Mouse (Mus musculus) midbrain, postnatal 0 days (tissue): Measurements from ENCODE around the gene Ttc24. TPM values are rescaled to one million over a fixed set of nuclear protein-coding genes. Genes with fewer than 3 reads are reported as not detected.

Experiments used
- ATAC-seq: fragments of 200-750 bp; cut with Nextera tagmentation; 2 replicates; pipeline ENCODE4 v1.8.0; 2017; ENCODE audit warnings: moderate number of reproducible peaks, mild to moderate bottlenecking, moderate TSS enrichment, moderate library complexity; ENCODE audit not compliant: low FRiP score
- DNase-seq: peaks from one replicate; pipeline ENCODE4 v3.0.0-alpha.2; 2015; ENCODE audit warnings: low spot score
- H3K27ac ChIP-seq: fragments of 300-500 bp; sonication (generic); 2 replicates; pipeline ENCODE4 v1.5.1; 2014; ENCODE audit warnings: low read depth, mild to moderate bottlenecking, low read length, mixed read lengths
- H3K27me3 ChIP-seq: fragments of 300-500 bp; sonication (generic); 2 replicates; pipeline ENCODE4 v1.6.1; 2014; ENCODE audit warnings: low read length, control low read depth, mixed read lengths; ENCODE audit not compliant: insufficient read depth
- H3K36me3 ChIP-seq: fragments of 300-500 bp; sonication (generic); 2 replicates; pipeline ENCODE4 v1.6.1; 2014; ENCODE audit warnings: low read length, control low read depth, mixed read lengths; ENCODE audit not compliant: insufficient read depth
- H3K4me1 ChIP-seq: fragments of 300-500 bp; sonication (generic); 2 replicates; pipeline ENCODE4 v1.6.1; 2014; ENCODE audit warnings: mild to moderate bottlenecking, control low read depth, antibody characterized with exemption, low read length, mixed read lengths; ENCODE audit not compliant: insufficient read depth
- H3K4me2 ChIP-seq: fragments of 300-500 bp; sonication (generic); 2 replicates; pipeline ENCODE4 v1.6.1; 2014; ENCODE audit warnings: low read depth, mild to moderate bottlenecking, low read length, mixed read lengths; ENCODE audit not compliant: poor library complexity, severe bottlenecking
- H3K4me3 ChIP-seq: fragments of 300-500 bp; sonication (generic); 2 replicates; pipeline ENCODE4 v1.5.1; 2014; ENCODE audit warnings: low read depth, mild to moderate bottlenecking, low read length, moderate library complexity
- H3K9ac ChIP-seq: fragments of 300-500 bp; sonication (generic); replicated peaks from 2 replicates; pipeline ENCODE4 v1.6.1; 2014; ENCODE audit warnings: mild to moderate bottlenecking, low read length, moderate library complexity, mixed read lengths; ENCODE audit not compliant: poor library complexity, severe bottlenecking
- H3K9me3 ChIP-seq: fragments of 300-500 bp; sonication (generic); 2 replicates; pipeline ENCODE4 v1.6.1; 2016; ENCODE audit warnings: low read length, control low read depth
- CTCF ChIP-seq: IDR thresholded peaks from 2 replicates; pipeline ENCODE4 v1.5.1; 2016; ENCODE audit warnings: antibody characterized with exemption, mild to moderate bottlenecking
- WGBS: fragments of 180-500 bp; shearing (Covaris S2); extraction: QIAGEN DNeasy Blood & Tissue Kit; methylation state at CpG from one replicate; pipeline ENCODE4 v1.1.7; 2014; 5-methylcytosine and 5-hydroxymethylcytosine counted together
- polyA plus RNA-seq: library from polyadenylated mRNA; unstranded; fragments of >200 nt; fragmentation: Nextera tagmentation; extraction: Ambion mirVana; gene quantifications from 2 replicates; pipeline ENCODE4 v1.2.1, GENCODE M21; 2015
- total RNA-seq: library from RNA; depleted of rRNA; stranded (reverse); fragments of >200 nt; gene quantifications from 2 replicates; pipeline ENCODE4 v1.2.3, GENCODE M21; 2014; rRNA removed

Ttc24 gene
- total and polyA plus RNA-seq, 2 experiments from 2014 or later, result not detected

DNA sequence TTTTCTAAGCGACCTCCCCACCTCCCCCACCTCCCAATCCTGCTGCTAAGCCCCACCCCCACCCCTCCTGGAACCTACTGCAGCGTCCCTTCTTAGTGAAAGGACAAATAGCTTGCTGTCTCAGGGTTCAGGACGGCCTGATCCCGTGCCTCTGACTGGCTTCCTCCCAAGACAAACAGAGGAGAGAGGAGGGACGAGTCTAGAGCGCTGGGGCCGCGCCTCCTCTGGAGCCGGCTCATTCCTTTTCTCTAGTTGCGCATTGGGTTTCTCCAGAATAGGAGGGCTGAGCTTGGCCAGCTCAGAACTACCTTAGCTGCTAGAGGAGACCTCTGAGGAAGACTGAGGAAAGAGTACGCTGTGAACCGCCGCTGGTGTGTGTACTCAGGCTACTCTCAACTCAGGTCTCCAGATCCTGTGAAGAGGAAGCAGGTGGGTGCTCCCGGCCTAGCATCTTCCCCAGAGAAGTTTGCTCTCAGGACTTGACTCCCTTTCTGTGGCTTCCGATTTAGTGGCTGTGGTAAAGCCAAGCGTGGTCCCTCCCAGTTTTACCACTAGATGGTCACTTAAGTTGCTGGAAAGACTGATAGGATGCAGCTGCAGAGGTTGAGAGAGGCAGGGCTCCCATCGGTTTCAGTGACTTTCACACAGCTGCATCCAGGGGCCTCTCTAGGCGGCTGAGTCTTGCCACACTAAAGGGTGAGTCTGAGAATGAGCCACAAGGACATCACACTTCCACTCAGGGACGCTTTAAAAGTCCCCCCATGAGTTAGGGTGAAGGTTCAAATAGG, 47.3 kb downstream of the Ttc24 start:
- Histone ChIP-seq H3K27ac (no peak overlapping the region), H3K9ac (no peak overlapping the region), H3K36me3 (no peaks in the 10 kb centered on the region), H3K4me3 (no peak overlapping the region), H3K4me2 (no peak overlapping the region), H3K4me1 (no peaks in the 10 kb centered on the region), H3K9me3 (no peaks in the 10 kb centered on the region), H3K27me3 (peaks cover 15% of the 10 kb centered on the region; the same call in 1 of the 2 replicates)
- DNase-seq, result no peak
- ATAC-seq, result no peak
- TF ChIP-seq CTCF, result no peak
- WGBS, result 23% methylated on average over 19 of the region's 19 CpGs

DNA sequence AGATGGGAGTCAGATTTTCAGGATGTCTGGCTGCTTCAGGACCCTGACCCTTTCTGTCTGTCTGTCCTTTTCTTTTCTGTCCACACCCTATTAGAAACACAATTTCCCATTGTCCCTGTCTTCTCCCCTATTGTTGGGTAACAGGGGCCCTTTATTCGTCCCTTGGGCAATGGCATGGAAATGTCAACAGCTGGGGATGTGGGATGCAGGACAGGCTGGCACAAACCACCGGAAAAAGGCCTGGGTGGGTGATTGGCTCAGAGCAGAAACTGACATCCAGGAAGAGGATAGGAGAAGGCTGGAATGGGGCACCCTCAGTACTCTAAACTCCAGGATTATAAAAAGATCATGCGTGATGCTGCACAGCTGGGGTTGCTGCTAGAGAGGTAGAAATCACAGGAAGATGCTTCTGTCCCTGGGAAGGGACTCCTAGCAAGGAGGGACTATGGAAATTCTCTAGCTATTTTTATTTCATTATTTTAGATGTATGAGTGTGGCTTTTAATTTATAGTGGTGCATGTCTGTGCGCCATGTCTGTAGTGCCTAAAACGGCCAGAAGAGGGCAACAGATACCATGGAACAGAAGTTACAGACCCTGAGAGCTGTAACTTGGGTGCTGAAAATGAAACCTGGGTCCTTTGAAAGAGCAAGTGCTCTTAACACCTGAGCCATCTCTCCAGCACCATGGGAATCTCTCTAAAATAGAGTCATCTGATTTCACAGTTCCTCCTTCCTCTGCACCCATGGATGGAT, 50.5 kb downstream of the Ttc24 start, which contains the start of gene Hapln2:
TSS of gene Hapln2 (minus strand) at position 150 of the 753 bp plus-strand sequence.
- peaks cover 36% of the 10 kb centered on the region for H3K27me3 ChIP-seq
- no peaks in the 10 kb centered on the region for H3K36me3 ChIP-seq
- TF ChIP-seq CTCF, result peak; percentile 50
- 50% methylated on average over 5 of the region's 5 CpGs for WGBS
- H3K4me2 ChIP-seq, result no peak within 1 kb of the TSS
- H3K9ac ChIP-seq, result no peak within 1 kb of the TSS
- H3K4me3 ChIP-seq, result no peak within 1 kb of the TSS
- no peak for ATAC-seq
- H3K27ac ChIP-seq, result no peak within 1 kb of the TSS
- H3K9me3 ChIP-seq, result no peaks in the 10 kb centered on the region
- H3K4me1 ChIP-seq, result 0 out of 2 replicates have a peak, but pooled peaks cover 5% of the 10 kb centered on the region
- no peak for DNase-seq

DNA sequence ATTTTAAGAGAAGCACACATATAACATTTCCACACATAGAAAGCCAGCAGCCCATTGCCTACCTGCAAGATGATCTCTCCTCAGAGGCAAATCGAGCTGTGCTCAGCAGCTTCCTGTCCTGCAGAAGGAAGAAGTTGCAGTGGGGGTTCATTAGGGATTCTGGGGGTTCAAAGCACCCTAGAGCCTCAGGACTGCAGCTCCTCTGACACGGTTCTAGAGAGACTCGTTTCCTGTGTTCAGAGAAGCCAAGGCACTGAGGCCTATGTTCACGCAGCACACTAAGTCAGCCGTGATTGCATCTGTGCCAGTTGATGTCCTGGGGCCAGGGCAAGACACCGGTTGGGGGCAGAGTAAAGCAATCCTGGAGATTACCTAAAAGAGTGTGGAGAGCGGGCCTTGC, 51.3 kb downstream of the Ttc24 start:
- no peak for ATAC-seq
- H3K9me3 ChIP-seq, result no peaks in the 10 kb centered on the region
- no peak overlapping the region for H3K4me3 ChIP-seq
- no peak overlapping the region for H3K9ac ChIP-seq
- 0 out of 2 replicates have a peak, but pooled peaks cover 5% of the 10 kb centered on the region for H3K4me1 ChIP-seq
- H3K27me3 ChIP-seq, result peaks cover 36% of the 10 kb centered on the region
- no peak overlapping the region for H3K27ac ChIP-seq
- 66% methylated on average over 7 of the region's 7 CpGs for WGBS
- no peak for DNase-seq
- H3K36me3 ChIP-seq, result no peaks in the 10 kb centered on the region
- H3K4me2 ChIP-seq, result no peak overlapping the region
- TF ChIP-seq CTCF, result no peak

DNA sequence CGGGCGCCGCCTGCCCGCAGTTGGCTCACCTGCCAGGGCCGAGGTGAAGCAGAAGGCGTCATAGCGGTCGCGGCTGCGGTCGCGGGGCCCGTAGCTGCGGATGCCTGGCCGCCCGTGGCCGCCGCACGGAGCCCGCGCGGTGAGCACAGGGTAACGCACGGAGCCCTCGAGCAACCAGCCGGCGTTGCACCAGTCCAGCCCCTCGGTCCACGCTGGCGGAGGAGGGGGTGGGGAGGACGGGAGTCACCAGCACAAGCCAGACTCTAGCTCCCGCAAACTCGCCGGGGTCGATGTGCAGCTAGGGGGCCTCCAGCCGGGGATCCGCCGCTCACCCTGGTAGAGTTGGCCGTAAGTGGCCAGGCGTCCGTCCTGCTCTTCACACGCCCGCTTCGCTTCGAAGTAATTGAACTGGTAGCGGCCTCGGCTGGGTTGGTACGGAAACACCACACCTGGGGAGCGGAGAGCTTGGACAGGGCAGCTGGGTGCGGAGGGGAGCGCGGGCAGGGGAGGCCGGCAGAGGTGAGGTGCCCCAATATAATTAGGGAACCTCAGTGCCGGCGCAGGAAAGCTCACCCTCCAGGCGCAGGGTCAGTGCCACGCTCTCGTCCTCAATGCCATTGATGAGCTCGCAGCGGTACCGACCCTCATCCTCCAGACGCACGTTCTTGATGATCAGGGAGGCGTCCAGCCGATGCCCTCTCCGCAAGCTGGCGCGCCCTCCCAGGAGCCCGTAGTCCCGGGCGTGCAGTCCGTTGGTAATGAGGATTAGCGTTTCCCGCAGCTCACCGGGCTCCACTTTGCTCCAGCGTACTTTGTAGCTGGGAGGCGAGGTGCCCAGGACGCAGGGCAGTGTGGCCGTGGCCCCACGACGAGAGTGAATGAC, 54.7 kb downstream of the Ttc24 start:
- WGBS, result under 1% methylated on average over 78 of the region's 81 CpGs
- peak; percentile 73 for ATAC-seq

DNA sequence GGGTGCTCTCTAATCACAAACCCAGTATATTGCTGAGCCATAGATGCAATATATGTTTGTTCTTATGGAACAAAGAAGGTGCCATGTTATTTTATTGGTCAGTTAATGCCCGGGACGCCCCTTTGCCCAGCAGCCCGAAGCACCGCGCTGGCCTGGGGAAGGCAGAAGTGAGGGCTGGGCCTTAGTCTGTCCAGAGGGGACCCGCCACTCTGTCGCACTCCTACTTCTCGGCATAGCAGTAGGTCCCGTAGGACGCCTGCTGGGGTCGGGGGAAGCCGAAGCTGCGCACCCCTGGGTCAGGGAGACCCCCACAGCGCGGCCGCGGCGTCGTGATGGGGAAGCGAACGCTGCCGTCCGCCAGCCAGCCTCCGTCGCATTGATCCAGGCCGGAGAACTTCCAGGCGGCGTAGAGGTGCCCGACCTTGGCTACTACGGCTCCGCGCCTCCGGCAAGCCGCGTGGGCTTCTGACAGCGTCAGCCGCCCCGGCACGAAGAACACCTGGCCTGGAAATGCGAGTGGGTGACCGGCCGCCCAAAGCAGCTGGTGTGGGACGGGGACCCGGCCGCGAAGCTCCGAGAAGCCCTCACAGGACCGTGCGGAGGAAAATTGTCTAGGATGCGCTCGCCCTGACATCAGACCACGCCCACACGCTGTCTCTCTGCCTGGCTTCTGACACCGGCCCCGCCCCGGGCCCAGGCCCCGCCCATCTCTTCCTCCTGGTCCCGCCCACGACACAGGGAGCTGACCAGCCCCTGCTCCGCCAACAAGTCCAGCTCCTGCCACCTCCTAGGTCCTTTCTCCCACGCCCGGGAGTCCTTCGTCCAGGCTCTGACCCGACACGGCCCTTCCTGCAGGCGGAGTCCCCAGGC, 55.5 kb downstream of the Ttc24 start:
- H3K36me3 ChIP-seq, result no peaks in the 10 kb centered on the region
- H3K4me2 ChIP-seq, result peak overlapping the region; percentile 89
- DNase-seq, result peak; percentile 80
- 2% methylated on average over 58 of the region's 66 CpGs for WGBS
- H3K4me3 ChIP-seq, result peak overlapping the region; percentile 55
- no peaks in the 10 kb centered on the region for H3K9me3 ChIP-seq
- no peak overlapping the region for H3K27ac ChIP-seq
- ATAC-seq, result peak; percentile 80
- H3K27me3 ChIP-seq, result peaks cover 50% of the 10 kb centered on the region
- no peak for TF ChIP-seq CTCF
- H3K4me1 ChIP-seq, result 0 out of 2 replicates have a peak, but pooled peaks cover 5% of the 10 kb centered on the region
- peak overlapping the region; percentile 59 for H3K9ac ChIP-seq

More for the DNA sequence above, 54.7 kb downstream of the Ttc24 start:
- H3K4me3 ChIP-seq, result peak overlapping the region; percentile 55
- no peak for DNase-seq
- no peak overlapping the region for H3K27ac ChIP-seq
- H3K9ac ChIP-seq, result peak overlapping the region; percentile 59
- H3K4me1 ChIP-seq, result 0 out of 2 replicates have a peak, but pooled peaks cover 5% of the 10 kb centered on the region
- peaks cover 47% of the 10 kb centered on the region for H3K27me3 ChIP-seq
- no peaks in the 10 kb centered on the region for H3K36me3 ChIP-seq
- no peaks in the 10 kb centered on the region for H3K9me3 ChIP-seq
- peak overlapping the region; percentile 89 for H3K4me2 ChIP-seq
- TF ChIP-seq CTCF, result no peak

Other genes with a start within 250 kb of the Ttc24 start
- not detected in 2 replicates for gene Sh2d2a, start 231.5 kb downstream of the Ttc24 start, total RNA-seq
- not detected in 2 replicates for gene Sh2d2a, start 231.5 kb downstream of the Ttc24 start, polyA plus RNA-seq
- gene Prcc, start 192.7 kb downstream of the Ttc24 start, total RNA-seq, result 92.6 and 94.8 TPM in 2 replicates
- 21.1 and 24.3 TPM in 2 replicates for gene Prcc, start 192.7 kb downstream of the Ttc24 start, polyA plus RNA-seq
- 86.5 and 89.7 TPM in 2 replicates for gene Hdgf, start 172.0 kb downstream of the Ttc24 start, total RNA-seq
- gene Hdgf, start 172.0 kb downstream of the Ttc24 start, polyA plus RNA-seq, result 135 and 139 TPM in 2 replicates
- 41.3 and 41.7 TPM in 2 replicates for gene Mrpl24, start 158.8 kb downstream of the Ttc24 start, total RNA-seq
- gene Mrpl24, start 158.8 kb downstream of the Ttc24 start, polyA plus RNA-seq, result 37.2 and 39.7 TPM in 2 replicates
- 20.5 and 21.0 TPM in 2 replicates for gene Isg20l2, start 148.0 kb downstream of the Ttc24 start, total RNA-seq
- gene Isg20l2, start 148.0 kb downstream of the Ttc24 start, polyA plus RNA-seq, result 13.6 and 14.7 TPM in 2 replicates
- gene Rrnad1, start 147.6 kb downstream of the Ttc24 start, total RNA-seq, result 27.8 and 28.2 TPM in 2 replicates
- 17.6 and 19.1 TPM in 2 replicates for gene Rrnad1, start 147.6 kb downstream of the Ttc24 start, polyA plus RNA-seq
- 19.2 and 27.1 TPM in 2 replicates for gene Crabp2, start 129.6 kb downstream of the Ttc24 start, total RNA-seq
- gene Crabp2, start 129.6 kb downstream of the Ttc24 start, polyA plus RNA-seq, result 49.0 and 50.8 TPM in 2 replicates
- gene Nes, start 107.2 kb downstream of the Ttc24 start, total RNA-seq, result 22.4 and 37.1 TPM in 2 replicates
- 8.2 and 8.8 TPM in 2 replicates for gene Nes, start 107.2 kb downstream of the Ttc24 start, polyA plus RNA-seq
- 248 and 284 TPM in 2 replicates for gene Bcan, start 78.1 kb downstream of the Ttc24 start, total RNA-seq
- gene Bcan, start 78.1 kb downstream of the Ttc24 start, polyA plus RNA-seq, result 180 and 212 TPM in 2 replicates
- gene Hapln2, start 50.7 kb downstream of the Ttc24 start, total RNA-seq, result 2.4 and 3.0 TPM in 2 replicates
- gene Hapln2, start 50.7 kb downstream of the Ttc24 start, polyA plus RNA-seq, result 0.83 and 0.85 TPM in 2 replicates
- 7.8 and 18.5 TPM in 2 replicates for gene Gpatch4, start 35.2 kb downstream of the Ttc24 start, total RNA-seq
- 32.3 and 35.7 TPM in 2 replicates for gene Gpatch4, start 35.2 kb downstream of the Ttc24 start, polyA plus RNA-seq
- gene Naxe, start 19.8 kb downstream of the Ttc24 start, total RNA-seq, result 85.2 and 123 TPM in 2 replicates
- 166 and 176 TPM in 2 replicates for gene Naxe, start 19.8 kb downstream of the Ttc24 start, polyA plus RNA-seq
- gene Iqgap3, start 3.7 kb upstream of the Ttc24 start, total RNA-seq, result 3.1 and 5.4 TPM in 2 replicates
- 1.2 and 1.4 TPM in 2 replicates for gene Iqgap3, start 3.7 kb upstream of the Ttc24 start, polyA plus RNA-seq
- gene Mef2d, start 64.1 kb upstream of the Ttc24 start, total RNA-seq, result 45.5 and 59.6 TPM in 2 replicates
- gene Mef2d, start 64.1 kb upstream of the Ttc24 start, polyA plus RNA-seq, result 21.5 and 26.1 TPM in 2 replicates
- gene Rhbg, start 176.4 kb upstream of the Ttc24 start, total RNA-seq, result 0.94 and 1.0 TPM in 2 replicates
- 0.21 and 0.41 TPM in 2 replicates for gene Rhbg, start 176.4 kb upstream of the Ttc24 start, polyA plus RNA-seq
- not detected in 2 replicates for gene Gm38392, start 208.9 kb upstream of the Ttc24 start, total RNA-seq
- 0.20 and 0.21 TPM in 2 replicates for gene Gm38392, start 208.9 kb upstream of the Ttc24 start, polyA plus RNA-seq
- 6.2 TPM in 1 of 2 replicates, not detected in the other for gene Tsacc, start 218.7 kb upstream of the Ttc24 start, total RNA-seq
- 5.2 and 7.9 TPM in 2 replicates for gene Tsacc, start 218.7 kb upstream of the Ttc24 start, polyA plus RNA-seq
- 253 and 273 TPM in 2 replicates for gene Cct3, start 218.8 kb upstream of the Ttc24 start, total RNA-seq
- gene Cct3, start 218.8 kb upstream of the Ttc24 start, polyA plus RNA-seq, result 372 and 391 TPM in 2 replicates
- gene Glmp, start 246.7 kb upstream of the Ttc24 start, total RNA-seq, result 28.5 and 39.2 TPM in 2 replicates
- 106 and 109 TPM in 2 replicates for gene Glmp, start 246.7 kb upstream of the Ttc24 start, polyA plus RNA-seq